Mouse (Mus musculus): ENCODE measurements around the gene Arl4c.

The Arl4c gene

DNA sequence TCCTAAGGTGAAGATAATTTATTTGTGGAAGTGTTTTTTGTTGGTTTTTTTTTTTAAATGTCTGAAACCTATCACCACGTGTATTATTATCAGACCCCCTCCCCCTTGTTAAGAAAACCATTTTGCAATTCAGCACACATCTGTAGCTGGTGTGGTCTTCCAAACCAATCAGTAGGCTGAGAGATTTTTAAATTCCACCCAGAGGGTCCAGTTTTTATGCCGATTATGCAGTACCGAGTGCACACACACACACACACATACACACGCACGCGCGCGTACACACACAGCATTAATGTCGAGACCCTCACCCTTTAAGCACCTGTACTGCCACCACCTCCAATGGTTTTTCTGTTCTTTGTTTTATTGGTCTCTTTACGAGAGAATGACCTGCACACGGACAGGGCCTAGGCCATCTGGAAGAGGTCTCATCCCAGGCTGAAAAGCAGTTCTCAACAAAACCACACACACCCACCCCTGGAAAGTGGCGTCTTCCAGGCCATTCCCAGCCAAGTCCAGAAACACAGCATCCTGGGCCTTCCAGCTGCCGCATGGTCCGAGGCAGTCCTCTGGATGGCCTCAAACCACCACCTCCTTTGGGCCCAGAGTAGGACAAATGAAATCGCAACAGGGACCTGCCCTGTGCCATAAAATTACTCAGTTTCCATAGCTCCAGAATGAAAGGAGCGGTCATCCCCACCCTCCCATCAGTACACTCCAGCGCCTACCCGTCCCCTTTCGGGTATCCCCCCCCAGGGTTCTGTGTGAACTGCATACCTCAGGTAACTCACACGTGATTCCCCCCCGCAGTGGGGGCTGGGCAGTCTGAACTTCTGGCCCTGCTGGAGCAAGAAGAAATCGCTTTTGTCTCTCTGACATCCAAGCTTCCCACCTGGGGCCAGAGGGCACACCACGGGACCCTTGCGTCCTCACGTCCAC, 1.9 kb downstream of the Arl4c start:
- peak in 1 of 2 experiments; percentile 54 for DNase-seq

DNA sequence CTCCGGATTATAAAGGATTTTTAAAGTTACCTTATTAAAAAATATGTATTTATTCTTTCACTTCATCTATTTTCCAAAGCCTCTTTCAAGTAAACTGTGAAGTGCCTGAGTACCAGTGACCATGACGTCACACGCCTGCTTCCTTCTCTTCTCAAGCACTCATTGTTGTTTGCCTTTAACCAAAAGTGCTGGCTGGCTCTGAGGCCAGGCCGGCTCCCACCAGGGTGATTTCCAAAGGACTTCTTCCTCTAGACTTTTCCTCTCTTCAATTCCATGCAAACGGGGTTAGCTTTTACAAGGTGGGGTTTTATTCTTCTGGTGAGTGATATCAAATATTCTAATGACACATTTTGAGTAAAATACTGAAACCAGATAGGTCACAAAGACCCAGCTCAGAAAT, 2.6 kb downstream of the Arl4c start:
- peak; percentile 39 to 52 for DNase-seq

GRCm38 (mm10) chr1:88698926-88699325, 3.1 kb downstream of the Arl4c start:
- no peak for DNase-seq

GRCm38 (mm10) chr1:88698131-88698530, 3.9 kb downstream of the Arl4c start:
- DNase-seq: no peak

DNA sequence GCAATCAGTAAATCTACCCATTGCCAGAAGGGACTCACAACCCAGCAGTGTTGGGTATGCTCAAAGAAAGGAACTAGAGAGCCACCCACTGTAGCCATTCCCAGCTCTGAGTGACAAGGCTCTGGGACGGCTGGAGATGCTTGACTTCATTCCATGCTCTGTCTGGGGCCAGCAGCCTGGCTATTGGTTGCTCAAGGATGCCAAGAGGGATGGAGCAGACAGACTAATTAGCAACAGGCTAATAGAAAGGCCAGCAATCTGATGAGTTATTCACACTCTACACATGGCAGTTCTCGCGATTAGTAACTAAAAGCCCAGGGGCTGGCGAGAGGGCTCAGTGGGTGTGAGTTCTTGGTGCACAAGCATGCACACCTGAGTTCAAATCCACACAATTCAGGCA, 5.6 kb downstream of the Arl4c start:
- no peak for DNase-seq

GRCm38 (mm10) chr1:88694353-88694752, 7.7 kb downstream of the Arl4c start:
- DNase-seq: no peak

DNA sequence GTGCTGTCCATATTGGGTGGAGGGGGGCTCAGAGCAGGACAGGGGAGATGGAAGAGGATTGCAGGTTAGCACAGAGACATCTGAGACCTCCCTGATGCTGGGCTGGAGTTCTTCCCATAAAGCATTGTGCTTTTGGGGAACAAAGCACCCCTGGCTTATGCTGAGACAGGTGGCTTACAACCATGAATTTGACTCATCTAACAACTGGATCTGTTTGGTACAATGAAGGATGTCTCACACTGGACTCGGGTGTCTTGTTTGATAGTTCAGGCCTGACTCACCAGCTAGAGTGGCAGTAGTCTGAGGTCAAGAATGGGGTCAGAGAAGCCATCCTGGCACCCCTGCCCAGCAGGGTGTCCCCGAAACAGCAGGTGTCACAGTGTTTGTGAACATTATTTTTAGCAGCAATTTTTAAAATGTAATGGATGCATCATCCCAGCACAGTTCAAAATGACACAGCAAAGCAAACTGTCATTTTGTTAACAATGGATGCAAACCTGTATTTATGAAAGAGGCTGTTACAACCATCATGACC, 9.7 kb downstream of the Arl4c start:
- no peak for DNase-seq

GRCm38 (mm10) chr1:88690601-88691000, 11.4 kb downstream of the Arl4c start:
- DNase-seq: no peak

- no peak for DNase-seq
These were observed 17.3 kb downstream of the Arl4c start for GRCm38 (mm10) chr1:88684765-88685164.

GRCm38 (mm10) chr1:88681596-88681995, 20.4 kb downstream of the Arl4c start:
- no peak for DNase-seq

DNA sequence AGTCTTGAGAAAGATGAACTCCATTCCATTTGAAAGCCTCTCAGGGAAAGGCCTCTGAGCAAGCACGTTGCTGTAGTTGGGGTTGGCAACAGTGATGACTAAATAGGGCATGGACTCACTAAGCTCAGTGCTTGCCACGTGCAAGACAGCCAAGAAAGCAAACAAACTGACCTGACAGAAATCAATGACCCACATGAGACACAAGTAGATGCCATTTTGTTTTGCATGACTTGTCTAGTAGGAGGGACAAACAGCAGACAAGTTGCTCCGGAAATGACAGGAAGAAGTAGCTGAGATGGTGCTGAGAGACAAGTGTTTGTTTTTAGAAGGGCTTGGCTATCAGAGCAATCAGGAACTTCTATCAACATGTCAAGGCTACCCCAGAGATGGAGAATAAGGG, 21.2 kb downstream of the Arl4c start:
- DNase-seq: no peak

GRCm38 (mm10) chr1:88678231-88678739, 23.7 kb downstream of the Arl4c start:
- no peak for DNase-seq

DNA sequence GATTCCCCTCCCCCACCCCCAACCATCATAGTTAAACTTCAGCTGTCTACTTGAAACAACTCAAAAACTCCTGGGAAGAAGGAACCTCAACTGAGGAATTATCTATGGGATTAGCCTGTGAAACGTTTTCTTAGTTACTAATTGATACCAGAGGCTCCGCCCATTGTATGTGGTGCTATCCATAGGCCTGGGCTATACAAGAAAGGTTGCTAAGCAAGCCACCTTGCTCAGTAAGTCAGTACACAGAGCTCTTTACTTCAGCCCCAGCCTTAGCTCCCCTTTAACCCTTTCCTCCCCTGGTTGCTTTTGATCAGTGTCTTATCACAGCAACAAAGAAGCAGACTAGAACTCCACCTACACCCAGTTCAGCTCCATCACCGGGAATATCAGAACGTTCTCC, 31.2 kb downstream of the Arl4c start:
- no peak for DNase-seq

- no peak for DNase-seq
These were observed 32.9 kb downstream of the Arl4c start for GRCm38 (mm10) chr1:88668846-88669810.

GRCm38 (mm10) chr1:88668353-88668752, 33.7 kb downstream of the Arl4c start:
- DNase-seq: no peak

DNA sequence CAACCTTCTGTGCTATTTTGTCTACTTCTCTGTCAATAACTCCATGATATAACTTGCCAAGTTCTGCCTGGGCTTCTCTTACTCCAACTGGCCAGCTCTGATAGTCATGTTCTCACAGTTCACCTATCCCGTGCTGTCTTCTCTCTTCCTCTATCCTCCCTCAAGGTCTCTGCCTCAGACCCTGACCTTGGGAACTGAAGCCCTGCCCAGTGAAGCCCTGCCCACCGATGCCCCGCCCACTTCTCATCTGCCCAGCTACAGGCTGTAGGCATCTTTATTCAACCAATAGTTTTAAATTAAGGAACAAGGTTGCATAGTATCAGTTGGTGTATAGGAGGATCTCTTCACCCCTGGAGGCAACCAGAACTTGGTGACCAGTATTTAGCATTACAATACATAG, 37.4 kb downstream of the Arl4c start:
- DNase-seq: no peak

GRCm38 (mm10) chr1:88662736-88663135, 39.3 kb downstream of the Arl4c start:
- DNase-seq: no peak

GRCm38 (mm10) chr1:88661209-88661608, 40.8 kb downstream of the Arl4c start:
- no peak for DNase-seq

DNA sequence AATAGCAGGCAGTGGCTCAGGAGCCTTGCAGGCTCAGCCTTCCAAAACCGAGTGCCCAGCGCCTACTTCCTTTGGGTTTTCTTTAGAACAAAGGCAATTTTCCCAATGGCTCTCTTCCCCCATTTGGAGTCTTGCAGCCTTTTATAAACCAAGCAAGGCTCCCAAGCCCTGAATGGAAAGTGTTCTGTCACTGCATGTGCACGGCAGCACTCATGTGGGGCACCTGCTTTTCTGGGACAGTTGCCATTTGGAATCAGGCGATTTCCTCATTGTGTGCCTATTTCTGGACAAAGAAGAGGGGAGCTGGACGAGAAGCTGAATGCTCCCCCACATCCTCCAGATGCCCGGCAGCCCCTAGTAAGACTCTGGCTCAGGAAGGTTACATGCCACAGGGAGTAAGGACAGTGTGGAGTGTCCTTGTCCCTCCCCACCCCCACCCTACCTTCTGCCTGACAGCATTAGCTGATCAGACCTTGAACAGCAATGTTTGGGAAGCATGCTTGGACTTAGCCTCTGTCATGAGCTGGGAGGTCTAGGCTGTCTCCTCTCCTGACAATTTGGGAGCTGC, 43.6 kb downstream of the Arl4c start:
- DNase-seq: peak; percentile 29 to 35

GRCm38 (mm10) chr1:88656096-88656480, 45.9 kb downstream of the Arl4c start:
- DNase-seq: no peak

DNA sequence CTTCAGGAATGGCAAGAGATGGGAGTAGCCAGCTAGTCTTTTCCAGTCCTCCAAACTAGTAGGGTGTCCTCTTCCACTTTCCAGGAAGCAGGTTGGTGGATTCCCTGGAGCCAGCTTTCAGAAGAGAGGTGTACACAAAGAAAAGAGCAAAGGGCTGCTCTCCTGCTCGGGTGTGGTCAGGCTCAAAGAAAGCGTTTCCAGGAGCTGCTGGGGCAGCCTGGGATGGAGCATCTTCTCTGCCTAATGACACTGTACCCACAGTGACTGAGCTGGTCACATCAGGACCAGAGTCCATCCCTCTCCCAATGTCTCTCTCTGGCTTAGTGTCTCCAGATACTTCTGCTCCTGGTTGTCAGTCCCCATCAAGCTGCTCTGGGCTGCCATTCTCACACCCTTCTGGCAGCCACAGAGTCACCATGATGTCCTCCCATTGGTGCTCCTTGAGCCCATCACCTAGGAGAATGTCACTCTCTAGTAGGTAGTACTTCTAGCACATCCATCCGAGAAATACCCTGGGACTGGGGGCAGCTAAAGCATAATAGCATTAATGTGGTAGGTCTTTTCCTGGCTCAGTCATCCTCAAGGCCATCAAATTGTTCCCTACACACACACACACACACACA, 46.4 kb downstream of the Arl4c start:
- no peak for DNase-seq

Measured in kidney, postnatal 36 days (tissue).